Mouse (Mus musculus) intestine, embryonic 14.5 days (tissue): Measurements from ENCODE around the gene Phospho1. TPM values are rescaled to one million over a fixed set of nuclear protein-coding genes. Genes with fewer than 3 reads are reported as not detected.

ENCODE experiments used
- ATAC-seq: fragments of 200-750 bp; cut with Nextera tagmentation; replicated peaks from 2 replicates; pipeline ENCODE4 v1.8.0; 2017; ENCODE audit warnings: low read depth, moderate number of reproducible peaks, moderate TSS enrichment, moderate library complexity; ENCODE audit not compliant: low FRiP score, low TSS enrichment
- DNase-seq: peaks from one replicate; pipeline ENCODE4 v3.0.0-alpha.2; 2018; ENCODE audit warnings: low spot score
- H3K27ac ChIP-seq: fragments of 300-500 bp; sonication (generic); 2 replicates; pipeline ENCODE4 v1.5.1; 2014; ENCODE audit warnings: low read depth, mild to moderate bottlenecking, control low read depth
- H3K27me3 ChIP-seq: fragments of 300-500 bp; sonication (generic); replicated peaks from 2 replicates; pipeline ENCODE4 v1.6.1; 2014; ENCODE audit warnings: low read length, control low read depth; ENCODE audit not compliant: control insufficient read depth, insufficient read depth
- H3K36me3 ChIP-seq: fragments of 300-500 bp; sonication (generic); 2 replicates; pipeline ENCODE4 v1.6.1; 2014; ENCODE audit warnings: low read length, control low read depth; ENCODE audit not compliant: control insufficient read depth, insufficient read depth
- H3K4me1 ChIP-seq: fragments of 300-500 bp; sonication (generic); replicated peaks from 2 replicates; pipeline ENCODE4 v1.6.1; 2014; ENCODE audit warnings: low read length, control low read depth, mixed read lengths; ENCODE audit not compliant: control insufficient read depth, insufficient read depth
- H3K4me2 ChIP-seq: fragments of 300-500 bp; sonication (generic); 2 replicates; pipeline ENCODE4 v1.6.1; 2014; ENCODE audit warnings: low read length
- H3K4me3 ChIP-seq: fragments of 300-500 bp; sonication (generic); 2 replicates; pipeline ENCODE4 v1.5.1; 2014; ENCODE audit warnings: low read depth, low read length, control low read depth, mixed read lengths
- H3K9ac ChIP-seq: fragments of 300-500 bp; sonication (generic); 2 replicates; pipeline ENCODE4 v1.6.1; 2014; ENCODE audit warnings: mild to moderate bottlenecking, low read length
- H3K9me3 ChIP-seq: fragments of 300-500 bp; sonication (generic); 2 replicates; pipeline ENCODE4 v1.6.1; 2016; ENCODE audit warnings: low read length, control low read depth; ENCODE audit not compliant: control insufficient read depth
- WGBS: fragments of 180-500 bp; shearing (Covaris S2); extraction: QIAGEN DNeasy Blood & Tissue Kit; methylation state at CpG from one replicate; pipeline ENCODE4 v1.1.7; 2014; 5-methylcytosine and 5-hydroxymethylcytosine counted together
- polyA plus RNA-seq: library from polyadenylated mRNA; unstranded; fragments of >200 nt; fragmentation: Nextera tagmentation; extraction: Ambion mirVana; gene quantifications from 2 replicates; pipeline ENCODE4 v1.2.1, GENCODE M21; 2014

Phospho1 gene
- polyA plus RNA-seq, 1 experiment from 2014 or later: 0.39 TPM

DNA sequence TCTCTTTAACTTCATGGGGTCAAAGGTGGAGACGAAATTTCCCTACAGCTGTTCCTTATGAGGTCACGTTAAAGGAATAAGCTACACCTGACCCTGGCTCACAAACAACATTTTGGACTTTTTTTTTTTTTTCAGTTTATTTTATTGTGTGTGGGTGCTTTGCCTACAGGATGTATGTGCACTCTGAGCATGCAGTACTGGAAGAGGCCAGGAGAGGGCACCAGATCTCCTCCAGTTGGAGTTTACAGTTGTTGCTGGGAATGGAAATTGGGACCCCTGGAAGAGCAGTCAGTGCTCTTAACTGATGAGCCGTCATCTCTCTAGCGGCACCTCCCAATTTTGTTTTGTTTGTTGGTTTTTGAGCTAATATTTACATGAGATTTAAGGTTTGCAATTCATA is 38.6 kb upstream of the Phospho1 start:
- 87% methylated on average over 4 of the region's 4 CpGs for WGBS
- H3K27ac ChIP-seq: no peak overlapping the region

GRCm38 (mm10) chr11:95786511-95786910 is 37.8 kb upstream of the Phospho1 start:
- ATAC-seq (no peak), DNase-seq (no peak)
- H3K9me3 ChIP-seq: no peaks in the 10 kb centered on the region; the same call in 1 of the 2 replicates
- no peaks in the 10 kb centered on the region for H3K27me3 ChIP-seq
- no peak overlapping the region for H3K9ac ChIP-seq
- WGBS: 85% methylated on average over 6 of the region's 6 CpGs
- H3K27ac ChIP-seq: no peak overlapping the region
- H3K4me2 ChIP-seq: no peak overlapping the region
- no peaks in the 10 kb centered on the region for H3K36me3 ChIP-seq
- no peak overlapping the region for H3K4me3 ChIP-seq
- no peaks in the 10 kb centered on the region for H3K4me1 ChIP-seq

More for the DNA sequence above, 38.6 kb upstream of the Phospho1 start:
- H3K27me3 ChIP-seq: no peaks in the 10 kb centered on the region
- DNase-seq (peak; percentile 60), ATAC-seq (no peak)
- H3K4me1 ChIP-seq: no peaks in the 10 kb centered on the region
- H3K9ac ChIP-seq: no peak overlapping the region
- no peaks in the 10 kb centered on the region; the same call in 1 of the 2 replicates for H3K9me3 ChIP-seq
- H3K4me3 ChIP-seq: no peak overlapping the region
- H3K4me2 ChIP-seq: no peak overlapping the region
- H3K36me3 ChIP-seq: no peaks in the 10 kb centered on the region

DNA sequence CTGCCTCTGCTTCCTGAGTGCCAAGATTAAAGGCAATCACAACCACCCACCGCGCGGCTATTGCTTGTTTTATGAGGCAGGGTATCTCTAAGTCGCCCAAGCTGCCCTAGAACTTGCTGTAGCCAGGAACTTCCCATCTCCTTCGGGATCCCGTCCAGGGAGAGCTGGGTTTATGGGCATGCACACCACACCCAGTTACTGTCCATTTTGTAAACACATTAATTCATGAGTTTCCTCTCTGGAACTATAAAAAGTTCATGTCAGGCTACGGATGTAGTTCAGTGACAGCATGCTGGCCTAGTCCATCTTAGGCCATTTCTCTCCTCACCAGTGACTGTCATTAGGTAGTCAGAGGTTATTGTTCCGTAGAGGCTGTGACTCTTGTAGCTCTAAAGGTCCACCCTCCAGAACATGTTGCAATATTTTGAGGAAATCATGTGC is 34.8 kb upstream of the Phospho1 start:
- ATAC-seq (no peak), DNase-seq (no peak)
- H3K9me3 ChIP-seq: no peaks in the 10 kb centered on the region; the same call in 1 of the 2 replicates
- no peak overlapping the region for H3K27ac ChIP-seq
- no peaks in the 10 kb centered on the region for H3K27me3 ChIP-seq
- H3K36me3 ChIP-seq: no peaks in the 10 kb centered on the region
- H3K9ac ChIP-seq: no peak overlapping the region
- no peak overlapping the region for H3K4me2 ChIP-seq
- no peaks in the 10 kb centered on the region for H3K4me1 ChIP-seq
- WGBS: 71% methylated on average over 8 of the region's 8 CpGs
- H3K4me3 ChIP-seq: no peak overlapping the region

- ATAC-seq: no peak
- no peaks in the 10 kb centered on the region for H3K9me3 ChIP-seq
These were observed 32.5 kb upstream of the Phospho1 start for GRCm38 (mm10) chr11:95791787-95792186.

DNA sequence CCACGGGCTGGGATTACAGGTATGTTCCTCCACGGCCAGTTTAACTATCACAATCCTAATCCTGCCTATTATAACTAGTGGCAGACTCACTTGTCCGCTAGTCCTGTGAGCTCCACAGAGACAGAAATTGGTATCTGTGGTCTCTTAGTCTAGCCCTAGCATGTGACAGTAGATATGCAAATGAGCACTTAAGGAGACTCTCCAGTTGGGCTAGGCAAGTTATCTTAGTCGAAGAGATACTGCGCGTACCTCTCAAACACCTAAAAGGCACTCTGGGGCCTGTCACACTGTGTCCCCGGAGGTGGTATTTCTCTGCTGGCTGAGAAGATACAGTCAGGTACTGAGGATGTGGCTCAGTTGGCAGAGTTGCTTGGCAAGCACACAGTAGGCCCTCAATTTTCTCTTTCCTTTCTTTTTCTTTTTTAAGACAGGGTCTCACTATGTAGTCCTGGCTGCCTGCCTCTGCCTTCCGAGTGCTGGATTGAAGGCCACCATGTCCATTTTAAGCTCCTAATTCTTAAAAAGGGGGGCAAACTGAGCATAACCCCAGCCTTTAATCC is 31.3 kb upstream of the Phospho1 start:
- DNase-seq (no peak), ATAC-seq (no peak)
- peaks cover 10% of the 10 kb centered on the region for H3K27me3 ChIP-seq
- H3K4me1 ChIP-seq: peaks cover 5% of the 10 kb centered on the region
- 93% methylated on average over 8 of the region's 8 CpGs for WGBS
- no peaks in the 10 kb centered on the region for H3K9me3 ChIP-seq
- H3K4me2 ChIP-seq: no peak overlapping the region
- H3K9ac ChIP-seq: no peak overlapping the region
- no peak overlapping the region for H3K27ac ChIP-seq
- no peak overlapping the region for H3K4me3 ChIP-seq
- no peaks in the 10 kb centered on the region for H3K36me3 ChIP-seq

More at GRCm38 (mm10) chr11:95791787-95792186, 32.5 kb upstream of the Phospho1 start:
- peaks cover 2% of the 10 kb centered on the region for H3K4me1 ChIP-seq
- peaks cover 2% of the 10 kb centered on the region for H3K27me3 ChIP-seq
- H3K4me2 ChIP-seq: no peak overlapping the region
- H3K36me3 ChIP-seq: no peaks in the 10 kb centered on the region
- no peak overlapping the region for H3K4me3 ChIP-seq
- H3K9ac ChIP-seq: no peak overlapping the region
- no peak for DNase-seq
- WGBS: 83% methylated on average over 13 of the region's 13 CpGs
- no peak overlapping the region for H3K27ac ChIP-seq

DNA sequence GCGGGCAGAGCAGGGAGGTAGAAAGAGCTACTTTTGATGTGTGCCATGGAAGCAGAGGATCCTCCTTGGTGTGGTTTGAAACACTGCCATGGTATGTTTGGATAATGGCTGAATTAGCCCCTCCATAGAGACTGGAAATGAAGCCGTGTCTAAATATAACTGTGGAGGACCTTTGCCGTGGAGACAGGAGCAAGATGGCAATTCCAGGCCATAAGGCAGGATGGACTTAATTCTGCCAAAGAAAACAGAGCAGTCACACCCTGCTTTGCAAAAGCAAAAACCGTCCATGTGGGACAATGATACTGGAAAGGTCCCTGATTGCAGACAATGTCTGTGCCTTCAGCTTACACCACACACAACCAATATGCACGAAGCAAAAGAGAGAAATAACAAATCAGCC is 30.1 kb upstream of the Phospho1 start:
- H3K9me3 ChIP-seq: no peaks in the 10 kb centered on the region
- no peaks in the 10 kb centered on the region for H3K36me3 ChIP-seq
- ATAC-seq: no peak
- DNase-seq: no peak
- no peak overlapping the region for H3K27ac ChIP-seq
- H3K9ac ChIP-seq: no peak overlapping the region
- WGBS: 63% methylated on average over 5 of the region's 5 CpGs
- H3K4me1 ChIP-seq: peaks cover 5% of the 10 kb centered on the region
- no peak overlapping the region for H3K4me2 ChIP-seq
- peaks cover 10% of the 10 kb centered on the region for H3K27me3 ChIP-seq
- H3K4me3 ChIP-seq: no peak overlapping the region

GRCm38 (mm10) chr11:95795582-95795981 is 28.7 kb upstream of the Phospho1 start:
- Histone ChIP-seq H3K9me3 (no peaks in the 10 kb centered on the region), H3K4me3 (no peak overlapping the region), H3K27me3 (peaks cover 10% of the 10 kb centered on the region), H3K9ac (no peak overlapping the region), H3K27ac (no peak overlapping the region), H3K4me1 (peaks cover 5% of the 10 kb centered on the region), H3K4me2 (no peak overlapping the region), H3K36me3 (no peaks in the 10 kb centered on the region)
- no peak for DNase-seq
- ATAC-seq: no peak
- WGBS: 66% methylated on average over 5 of the region's 5 CpGs

GRCm38 (mm10) chr11:95805010-95805409 is 19.3 kb upstream of the Phospho1 start:
- 74% methylated on average over 5 of the region's 5 CpGs for WGBS
- H3K27ac ChIP-seq: no peak overlapping the region
- no peak for ATAC-seq

DNA sequence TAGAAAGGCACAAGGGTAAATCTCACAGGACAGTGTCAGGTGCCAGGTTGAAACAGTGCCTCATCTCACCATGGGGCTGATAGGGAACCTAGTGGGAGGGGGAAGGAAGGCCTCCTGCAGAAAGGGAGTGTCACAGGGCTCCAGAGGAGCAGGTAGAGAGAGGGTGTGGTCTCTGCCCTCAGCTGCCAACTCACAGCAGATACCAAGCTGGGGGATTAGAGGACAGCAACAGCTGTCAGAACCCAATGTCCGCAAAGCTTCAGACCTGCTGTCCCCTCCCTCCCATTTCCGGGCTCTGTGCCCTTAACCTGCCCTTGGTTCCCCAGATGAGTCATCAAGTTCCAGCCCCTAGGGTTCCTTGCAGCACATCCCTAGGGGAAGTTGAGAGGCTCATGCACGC is 18.8 kb upstream of the Phospho1 start:
- Histone ChIP-seq H3K36me3 (no peaks in the 10 kb centered on the region), H3K4me2 (no peak overlapping the region), H3K9me3 (peaks cover 7% of the 10 kb centered on the region; the same call in 1 of the 2 replicates), H3K4me3 (no peak overlapping the region), H3K4me1 (no peaks in the 10 kb centered on the region), H3K27ac (no peak overlapping the region), H3K9ac (no peak overlapping the region), H3K27me3 (no peaks in the 10 kb centered on the region)
- 37% methylated on average over 3 of the region's 3 CpGs for WGBS
- ATAC-seq (no peak), DNase-seq (no peak)

More at GRCm38 (mm10) chr11:95805010-95805409, 19.3 kb upstream of the Phospho1 start:
- Histone ChIP-seq H3K4me3 (no peak overlapping the region), H3K4me2 (no peak overlapping the region), H3K27me3 (no peaks in the 10 kb centered on the region), H3K9ac (no peak overlapping the region), H3K36me3 (no peaks in the 10 kb centered on the region), H3K9me3 (peaks cover 7% of the 10 kb centered on the region; the same call in 1 of the 2 replicates), H3K4me1 (no peaks in the 10 kb centered on the region)
- DNase-seq: no peak
